Mouse (Mus musculus): Measurements from ENCODE around the gene Cym.

Cym gene

GRCm38 (mm10) chr3:107162741-107163140 lies 58.8 kb downstream of the Cym start:
- DNase-seq (ENCODE audit: low spot score in 2 of 2), result no peak
